Mouse (Mus musculus): Measurements from ENCODE around the gene Megf11. TPM values are rescaled to one million over a fixed set of nuclear protein-coding genes. Genes with fewer than 3 reads are reported as not detected.

Megf11 gene
- total RNA-seq, 2 experiments from 2014 or later = 16.3 to 16.7 TPM

DNA sequence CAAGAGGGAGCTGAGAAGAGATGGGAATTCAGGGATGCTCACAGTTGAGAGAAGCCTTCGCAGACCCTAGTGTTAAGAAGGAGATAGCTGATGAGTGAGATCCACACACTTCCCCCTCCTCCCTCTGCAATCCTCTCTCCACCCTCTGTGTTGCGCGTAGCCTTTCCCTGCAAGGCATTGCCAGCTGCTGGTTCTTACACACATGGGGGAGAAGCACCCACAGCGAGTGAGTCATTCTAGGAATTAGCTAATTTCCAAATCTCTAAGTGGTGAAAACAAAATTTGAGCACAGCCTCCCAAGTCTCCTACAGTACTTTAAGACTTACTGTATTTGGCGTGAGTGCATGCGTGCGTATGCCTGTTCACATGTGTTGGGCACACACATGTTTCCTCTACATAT lies 142.6 kb downstream of the Megf11 start:
- DNase-seq = peak; percentile 44 to 50

DNA sequence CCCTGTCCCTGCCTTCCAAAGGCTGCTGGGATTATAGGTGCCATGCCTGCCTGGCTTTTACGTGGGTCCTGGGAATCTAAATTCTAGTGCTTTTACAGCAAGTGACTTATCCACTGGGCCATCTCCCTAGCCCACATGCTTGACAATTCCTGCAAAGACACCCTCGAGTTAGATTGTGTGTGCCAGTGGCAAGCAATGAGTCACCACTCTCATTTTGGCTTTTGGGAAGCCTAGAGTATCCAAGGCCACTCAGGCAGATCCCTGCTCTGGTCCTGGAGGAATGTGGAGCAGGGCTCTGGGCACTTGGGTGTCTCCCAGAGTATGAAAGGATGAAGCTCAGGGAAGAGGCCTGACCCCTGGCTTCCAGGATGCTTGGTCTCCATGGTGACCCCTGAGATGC lies 143.2 kb downstream of the Megf11 start:
- no peak for DNase-seq

DNA sequence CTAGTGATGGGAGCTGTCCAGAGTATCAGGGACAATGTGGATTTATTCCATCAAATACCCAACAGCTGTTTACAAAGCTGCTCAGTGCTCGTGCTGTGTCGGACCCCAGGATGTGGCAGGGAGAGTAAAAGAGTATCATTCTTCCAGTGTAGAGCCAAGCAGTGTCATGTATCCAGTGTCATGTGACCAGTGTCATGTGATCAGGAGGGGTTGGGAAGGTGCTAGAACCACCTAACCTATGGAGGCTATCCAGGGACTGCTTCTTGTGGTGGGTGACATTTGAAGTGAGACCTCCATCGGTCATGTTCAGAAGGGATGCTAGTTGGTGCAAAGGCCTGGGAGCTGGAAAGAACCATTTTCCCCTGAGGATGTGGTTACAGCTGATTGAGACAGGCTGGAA lies 146.5 kb downstream of the Megf11 start:
- DNase-seq = no peak

DNA sequence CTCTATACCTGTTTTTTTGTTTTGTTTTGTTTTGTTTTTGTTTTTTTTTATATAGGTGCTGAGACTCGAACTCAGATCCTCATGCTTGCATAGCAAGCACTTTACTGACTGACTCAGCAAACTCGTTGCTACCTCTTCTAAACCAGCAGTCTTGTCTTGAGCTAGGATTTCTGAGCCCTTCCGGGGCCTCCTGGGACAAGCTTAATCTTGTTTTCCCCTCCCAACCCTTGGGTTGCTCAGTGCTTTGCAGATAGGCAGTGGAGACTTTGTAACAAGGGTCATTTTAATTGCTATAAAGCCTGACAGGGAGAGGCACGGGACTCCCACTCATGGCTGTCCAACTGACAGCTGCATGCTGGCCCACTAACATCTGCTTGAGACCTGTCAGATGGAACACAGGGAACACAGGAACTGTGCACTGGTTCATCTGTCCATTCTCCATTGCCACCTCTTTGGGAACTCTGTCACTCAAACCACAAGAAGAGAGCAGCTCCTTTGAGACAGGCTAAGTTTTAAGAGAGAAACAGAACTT lies 147.4 kb downstream of the Megf11 start:
- DNase-seq = no peak

DNA sequence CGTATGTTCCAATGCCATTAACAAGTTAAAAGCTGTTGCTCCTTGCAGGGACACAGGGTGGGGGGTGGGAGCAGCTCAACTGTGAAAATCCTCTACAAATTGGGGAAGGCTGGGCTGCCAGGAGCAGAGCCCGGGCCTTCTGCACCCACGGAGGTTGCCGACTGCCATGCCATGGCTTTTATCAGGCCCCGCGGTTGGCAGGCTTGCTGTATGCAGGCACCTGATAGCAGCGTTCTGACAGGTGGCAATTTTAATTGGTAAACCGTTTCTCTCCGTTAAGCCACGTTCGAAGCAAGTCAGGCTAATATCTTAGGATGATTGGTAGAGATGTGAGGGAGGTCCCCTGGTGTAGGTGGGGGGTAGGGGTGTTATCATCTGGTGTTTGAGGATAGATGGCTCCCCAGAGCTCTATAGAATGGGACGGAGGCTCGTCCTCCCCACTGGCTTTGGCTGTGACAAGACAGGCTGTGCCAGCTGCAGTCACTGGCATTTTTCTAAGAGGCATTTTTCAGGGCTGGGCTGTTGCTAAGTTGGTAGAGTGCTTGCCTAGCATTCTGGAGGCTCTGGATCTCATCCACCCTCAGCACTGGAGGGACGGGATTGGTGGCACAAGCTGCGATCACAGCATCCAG lies 148.2 kb downstream of the Megf11 start:
- no peak for DNase-seq

DNA sequence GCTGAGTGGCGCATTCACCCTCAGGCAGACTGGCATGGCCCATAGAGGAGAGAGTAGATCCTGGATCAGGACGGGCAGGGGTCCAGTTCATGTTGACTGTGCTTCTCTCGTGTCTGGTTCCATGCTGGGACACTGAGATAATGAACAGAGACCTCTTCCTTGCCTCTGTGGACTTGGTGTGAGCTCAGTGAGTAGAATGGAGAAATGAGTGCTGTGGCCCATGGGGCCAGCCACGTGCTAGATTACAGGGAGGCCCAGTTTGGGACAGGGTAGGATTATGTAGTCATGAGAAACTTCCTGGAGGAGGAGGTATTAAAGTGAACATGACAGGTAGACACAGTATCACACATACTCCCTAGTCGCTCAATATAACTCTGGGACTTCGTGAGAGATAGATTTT lies 148.9 kb downstream of the Megf11 start:
- DNase-seq = no peak

DNA sequence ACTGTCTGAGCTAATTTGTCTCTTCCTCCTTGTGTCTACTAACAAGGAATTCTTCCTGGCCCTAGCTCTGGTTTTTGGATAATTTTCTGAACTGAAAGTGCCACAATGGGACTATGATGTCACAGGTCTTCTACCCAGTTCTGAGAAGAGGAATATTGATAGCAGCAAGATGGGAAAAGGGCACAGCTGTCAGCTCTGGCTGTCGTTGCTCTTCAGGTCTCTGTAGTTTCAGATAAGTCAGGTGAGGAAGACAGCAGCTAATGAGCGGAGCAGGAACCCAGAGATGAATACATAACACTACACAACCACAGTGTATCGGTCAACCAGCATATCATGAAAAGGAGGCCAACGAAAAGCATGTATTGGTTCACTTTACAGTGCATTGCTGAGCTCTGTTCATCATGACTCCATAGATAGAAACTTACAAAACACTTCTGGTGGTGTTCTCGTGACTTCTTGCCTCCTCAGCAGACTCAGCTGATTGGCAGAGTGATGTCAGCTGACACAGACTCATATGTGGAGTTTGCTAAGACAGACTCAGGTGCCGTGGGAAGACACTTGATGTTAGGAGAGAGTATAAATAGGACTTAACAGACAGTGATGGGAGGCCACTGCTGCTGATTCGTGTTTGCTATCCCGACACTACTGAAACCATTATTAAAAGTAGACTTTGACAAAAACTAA lies 149.6 kb downstream of the Megf11 start:
- DNase-seq = no peak

DNA sequence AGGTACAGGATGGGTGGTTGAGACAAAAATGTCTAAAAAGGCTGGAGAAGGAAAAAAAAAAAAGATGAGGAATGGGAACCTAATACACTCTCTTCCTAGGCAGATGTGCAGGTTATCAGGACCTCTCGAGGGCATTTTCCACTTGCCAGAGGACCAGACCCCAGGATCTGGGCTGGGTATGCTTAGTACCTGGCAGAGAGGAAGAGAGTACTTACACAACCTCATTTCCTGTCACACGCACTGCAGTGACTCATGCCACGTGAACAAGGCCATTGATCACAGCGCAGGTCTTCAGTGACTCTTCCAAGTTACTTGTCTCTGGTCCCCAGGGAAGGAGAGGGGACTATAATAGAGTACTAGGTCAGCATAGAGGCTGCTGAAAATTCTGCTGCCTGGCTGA lies 152.4 kb downstream of the Megf11 start:
- no peak for DNase-seq

DNA sequence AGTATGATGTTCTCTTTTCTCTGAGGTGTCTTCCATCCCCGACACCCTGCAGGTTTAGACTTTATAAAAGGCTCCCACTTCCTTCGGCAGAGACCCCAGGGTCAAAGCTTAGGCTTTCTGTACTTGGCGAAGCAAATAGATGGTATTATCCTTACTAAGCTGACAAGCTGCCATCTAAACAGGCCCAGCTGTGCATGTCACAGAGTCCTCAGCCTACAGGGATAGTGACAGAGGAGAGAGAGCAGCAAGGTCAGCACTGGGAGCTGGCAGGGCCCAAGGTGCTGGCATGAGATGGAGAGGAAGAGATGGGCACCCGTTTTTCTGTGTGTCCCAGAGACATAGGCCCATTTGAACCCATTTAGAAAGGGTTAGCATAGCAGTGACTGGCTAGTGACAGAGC lies 156.8 kb downstream of the Megf11 start:
- DNase-seq = no peak

DNA sequence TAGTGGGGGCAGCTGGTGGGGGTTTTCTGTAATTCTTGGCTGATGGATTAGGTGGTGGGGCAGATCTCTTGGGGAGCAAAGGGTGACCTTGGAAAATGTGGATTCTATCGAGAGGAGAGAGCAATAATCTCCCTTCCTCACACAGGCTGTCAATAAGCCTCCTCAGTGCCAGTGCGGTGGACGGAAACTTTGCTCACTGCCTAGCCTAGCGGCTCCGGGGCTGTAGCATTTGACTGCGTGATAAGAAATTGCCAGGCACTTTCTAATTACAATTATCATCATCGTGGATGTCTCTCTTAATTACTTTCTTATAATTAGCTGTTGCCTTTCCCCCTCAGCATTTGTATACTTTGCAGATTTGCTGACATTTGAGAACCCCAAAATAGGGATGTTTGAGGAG lies 157.7 kb downstream of the Megf11 start:
- no peak for DNase-seq

DNA sequence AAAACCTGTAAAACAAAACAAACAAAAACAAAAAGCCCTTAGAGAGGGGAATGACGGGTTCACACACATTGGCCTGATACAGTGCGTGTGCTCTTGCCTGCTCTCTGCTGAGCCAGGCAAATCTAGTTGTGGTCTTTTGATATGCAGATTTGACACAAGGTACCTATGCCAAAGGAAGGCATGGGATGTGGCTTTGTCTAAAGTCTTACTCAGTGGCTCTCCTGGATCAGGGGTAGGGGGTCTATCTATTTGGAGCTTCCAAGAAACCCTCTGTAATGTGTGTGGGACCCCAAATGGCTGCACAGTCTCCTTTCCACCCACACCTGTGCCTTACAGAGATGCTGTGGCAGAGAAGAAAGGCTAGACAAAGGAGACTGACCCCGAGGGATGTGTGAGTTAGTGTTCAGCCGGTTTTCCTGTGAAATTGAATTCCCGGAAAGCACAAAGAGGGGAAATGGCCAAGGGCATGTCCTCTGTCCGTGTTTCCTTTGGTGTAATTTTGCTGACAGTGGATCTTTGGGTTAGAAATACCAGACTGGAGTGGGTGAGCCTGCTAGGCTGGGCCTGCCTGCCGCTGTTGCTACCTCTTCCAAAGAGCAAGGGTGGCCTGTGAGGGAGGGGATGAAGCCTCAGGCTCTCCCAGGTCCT lies 161.0 kb downstream of the Megf11 start:
- no peak for DNase-seq

DNA sequence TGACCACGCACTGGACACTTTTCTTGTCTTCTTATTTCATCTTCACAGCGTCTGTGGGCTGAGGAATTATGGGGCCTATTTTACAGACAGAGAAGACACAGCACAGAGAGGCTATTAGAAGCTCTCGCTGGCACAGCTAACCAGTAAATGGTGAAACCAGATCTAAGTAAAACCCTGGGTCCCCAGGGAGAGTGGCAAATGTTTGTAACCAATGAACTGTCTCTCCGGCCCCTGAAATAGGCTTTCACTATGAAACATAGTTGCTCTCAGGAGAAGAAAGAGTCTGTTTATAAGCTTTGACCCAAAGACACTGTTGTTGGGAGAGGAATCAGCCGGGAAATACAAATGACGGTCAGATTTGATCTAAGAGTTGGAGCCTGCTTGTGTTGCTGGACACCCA lies 162.9 kb downstream of the Megf11 start:
- DNase-seq = no peak

DNA sequence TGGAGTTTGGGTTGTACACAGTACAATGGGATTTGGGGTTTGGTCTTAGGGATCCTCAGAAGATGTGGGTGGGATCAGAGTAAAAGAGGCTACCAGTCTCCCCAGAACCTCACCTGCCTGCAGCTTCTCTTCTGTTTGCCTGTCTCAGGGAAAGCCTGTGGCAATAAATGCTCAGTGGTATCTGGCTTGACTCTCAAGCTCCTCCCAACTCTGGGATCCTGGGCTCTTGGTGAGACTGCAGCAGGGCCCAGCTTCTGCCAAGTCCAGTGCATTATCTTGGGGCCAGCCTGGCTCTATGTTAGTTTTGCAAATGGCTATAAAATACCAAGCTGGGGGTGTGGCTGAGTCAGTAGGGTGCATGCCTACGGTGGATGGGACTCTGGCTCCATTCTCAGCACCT lies 165.9 kb downstream of the Megf11 start:
- DNase-seq = no peak

DNA sequence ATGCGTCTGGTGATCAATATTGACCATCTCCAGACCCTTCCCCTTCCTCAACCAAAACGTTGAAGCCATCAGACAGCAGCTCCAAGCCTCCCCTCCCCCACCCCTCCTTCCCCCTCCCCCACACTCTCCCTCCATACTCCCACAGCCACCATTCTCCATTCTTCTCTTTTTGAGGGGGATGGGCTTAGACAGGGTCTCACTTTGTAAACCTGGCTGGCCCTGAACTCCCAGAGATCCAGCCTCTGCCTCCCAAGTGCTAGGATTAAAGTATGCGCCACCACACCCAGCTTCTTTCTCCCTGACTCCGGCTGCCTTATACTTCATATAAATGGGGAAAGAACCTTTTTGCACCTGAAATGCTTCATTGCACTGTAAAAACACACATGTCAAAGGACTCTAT lies 166.6 kb downstream of the Megf11 start:
- no peak for DNase-seq

DNA sequence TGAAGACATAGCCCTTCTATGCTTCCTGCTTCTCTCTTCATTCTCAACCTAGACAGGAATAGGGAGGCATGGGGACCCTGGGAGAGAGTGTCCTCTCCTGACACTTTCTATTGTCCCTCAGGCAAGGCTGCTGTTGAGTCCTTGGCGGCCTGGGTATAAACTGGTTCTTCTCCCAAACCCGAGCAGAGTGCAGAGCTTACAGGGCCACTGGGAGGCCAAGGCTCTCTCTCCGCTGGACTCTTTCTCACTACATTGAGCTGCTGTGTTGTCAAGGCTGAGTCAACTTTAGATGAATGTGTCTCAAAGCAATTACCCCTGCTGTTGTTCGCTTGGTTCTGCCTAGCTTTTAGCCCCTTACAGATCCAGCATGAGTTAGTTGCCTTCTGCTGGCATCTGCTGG lies 168.0 kb downstream of the Megf11 start:
- no peak for DNase-seq

DNA sequence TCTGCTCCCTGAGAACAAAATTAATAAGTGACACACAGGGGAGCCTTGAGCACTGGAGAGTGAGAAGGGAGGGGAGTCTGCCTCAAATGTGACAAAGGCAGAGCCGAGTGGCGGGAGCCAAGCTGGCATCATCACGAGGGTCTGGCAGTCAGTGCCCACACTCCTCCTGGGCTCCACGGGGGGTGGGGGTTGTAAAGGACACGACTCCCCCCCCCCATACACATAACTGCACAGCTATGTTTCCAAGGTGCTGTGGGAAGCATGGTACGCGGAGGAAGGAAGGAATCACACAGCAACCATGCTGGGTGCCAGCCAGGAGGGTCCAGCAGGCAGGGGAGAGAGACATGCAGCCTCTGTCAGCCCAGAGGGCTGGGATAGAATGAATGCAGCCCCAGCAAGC lies 170.2 kb downstream of the Megf11 start:
- DNase-seq = no peak

DNA sequence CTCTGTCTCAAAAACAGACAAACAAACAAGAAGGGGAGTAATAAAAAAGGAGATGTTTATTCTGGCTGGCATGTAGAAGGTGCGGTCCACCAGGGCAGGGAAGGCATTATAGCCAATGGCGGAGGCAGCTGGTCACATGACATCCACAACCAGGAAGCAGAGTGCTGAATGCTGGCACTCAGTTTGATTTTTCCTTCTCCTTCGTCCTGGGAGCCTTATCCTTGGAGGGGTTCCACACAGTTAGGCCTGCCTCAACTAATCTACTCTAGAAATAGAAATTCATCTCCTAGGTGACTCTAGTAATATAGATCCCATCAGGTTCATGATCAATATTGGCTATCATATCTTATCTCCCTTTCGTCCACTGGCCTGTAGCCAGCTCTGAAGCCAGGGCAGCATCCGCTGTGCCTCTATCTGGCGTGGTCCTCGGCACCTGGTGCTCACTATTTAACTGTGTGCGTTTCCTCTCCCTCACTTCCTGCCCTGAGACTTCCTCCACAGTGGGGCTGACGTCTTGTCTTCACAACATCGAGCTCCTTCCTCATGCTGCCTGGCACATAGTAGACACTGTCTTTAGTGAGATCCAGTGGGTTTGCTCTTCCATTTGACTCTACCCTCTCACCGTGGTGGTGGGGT lies 171.8 kb downstream of the Megf11 start:
- no peak for DNase-seq

DNA sequence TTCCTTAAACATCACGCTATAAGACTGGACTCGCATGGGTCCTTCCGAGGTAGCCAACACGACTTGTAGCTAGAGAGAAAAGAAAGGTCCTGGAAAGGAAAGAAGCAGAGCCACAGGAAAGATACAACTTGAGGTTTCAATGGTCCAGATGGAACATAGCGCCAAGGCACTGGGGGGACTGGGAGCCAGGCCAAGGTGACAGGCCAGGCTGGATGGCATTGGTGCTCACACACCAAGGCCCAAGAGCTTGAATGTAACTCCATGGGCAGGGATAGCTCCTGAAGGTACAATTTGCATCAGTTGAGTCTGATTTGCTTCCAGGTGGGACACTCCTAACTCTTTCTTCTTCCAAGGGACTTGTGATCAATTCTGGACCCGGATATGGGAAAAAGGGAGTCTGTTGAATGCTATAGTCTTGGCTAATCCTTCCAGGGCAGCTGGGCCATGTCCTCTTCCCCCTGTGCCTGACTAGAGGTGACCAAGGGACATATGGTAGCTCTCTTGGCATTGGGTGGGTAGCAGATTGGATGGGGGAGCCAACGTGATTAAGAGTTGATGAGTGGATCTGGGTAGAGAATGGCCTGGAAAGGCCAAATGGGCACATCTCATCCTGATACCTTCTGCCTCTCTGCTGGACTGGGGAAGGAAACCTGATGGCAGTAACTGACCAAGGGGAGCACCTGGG lies 172.6 kb downstream of the Megf11 start:
- no peak for DNase-seq

DNA sequence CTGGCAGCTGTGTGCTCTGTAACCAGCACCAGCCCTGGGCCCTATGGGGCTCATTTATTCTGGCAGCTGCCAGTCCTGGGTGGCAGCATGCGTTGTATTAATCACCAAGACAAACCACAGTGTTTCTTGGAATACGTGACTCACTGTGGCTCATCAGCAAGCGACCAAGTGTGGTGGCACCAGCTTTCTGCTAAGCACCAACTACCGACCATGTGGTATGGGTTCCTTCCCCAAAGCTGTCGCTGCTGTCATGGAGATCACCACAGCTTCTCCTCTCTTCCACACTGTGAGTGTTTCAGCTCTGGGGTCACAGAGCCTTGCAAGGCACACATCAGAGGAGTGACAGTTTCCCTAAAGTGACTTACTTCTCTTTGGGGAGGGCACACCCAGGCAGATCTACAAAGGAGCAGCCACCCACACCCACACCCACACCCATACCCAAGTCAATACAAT lies 178.9 kb downstream of the Megf11 start:
- DNase-seq = no peak

DNA sequence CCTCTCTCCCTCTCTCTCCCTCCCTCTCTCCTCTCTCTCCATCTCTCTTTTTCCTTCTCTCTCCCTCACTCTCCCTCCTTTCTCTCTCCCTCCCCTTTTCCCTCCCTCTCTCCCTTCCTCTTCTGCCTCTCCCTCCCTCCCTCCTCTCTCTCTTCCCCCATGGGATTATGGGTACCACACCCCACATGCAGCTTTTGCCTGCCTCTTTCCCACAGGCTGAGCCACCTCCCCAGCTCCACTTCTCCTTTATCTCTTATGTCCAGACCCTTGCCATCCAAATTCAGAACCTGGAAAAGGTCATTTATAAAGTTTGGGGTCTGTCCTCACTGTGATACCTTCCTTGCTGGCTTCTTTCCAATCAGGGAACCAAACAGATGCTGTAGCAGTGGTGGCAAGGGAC lies 180.5 kb downstream of the Megf11 start:
- no peak for DNase-seq

DNA sequence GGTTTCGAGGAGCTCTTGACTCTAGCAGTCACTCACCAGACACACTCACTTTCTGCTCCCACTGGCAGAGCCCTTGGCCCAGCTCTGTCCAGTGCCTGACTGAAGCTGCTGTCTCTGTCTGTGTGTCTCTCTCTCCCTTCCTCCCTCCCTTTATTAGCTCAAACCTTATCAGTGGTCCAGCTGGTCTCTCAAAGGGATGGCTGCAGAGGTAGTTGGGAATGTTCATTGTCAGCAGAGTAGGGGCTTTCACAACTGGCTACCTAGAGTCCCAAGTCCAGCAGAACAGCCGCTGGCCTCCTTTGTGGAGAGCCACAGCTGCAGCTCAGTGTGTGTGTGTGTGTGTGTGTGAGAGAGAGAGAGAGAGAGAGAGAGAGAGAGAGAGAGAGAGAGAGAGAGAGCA lies 180.9 kb downstream of the Megf11 start:
- DNase-seq = no peak

DNA sequence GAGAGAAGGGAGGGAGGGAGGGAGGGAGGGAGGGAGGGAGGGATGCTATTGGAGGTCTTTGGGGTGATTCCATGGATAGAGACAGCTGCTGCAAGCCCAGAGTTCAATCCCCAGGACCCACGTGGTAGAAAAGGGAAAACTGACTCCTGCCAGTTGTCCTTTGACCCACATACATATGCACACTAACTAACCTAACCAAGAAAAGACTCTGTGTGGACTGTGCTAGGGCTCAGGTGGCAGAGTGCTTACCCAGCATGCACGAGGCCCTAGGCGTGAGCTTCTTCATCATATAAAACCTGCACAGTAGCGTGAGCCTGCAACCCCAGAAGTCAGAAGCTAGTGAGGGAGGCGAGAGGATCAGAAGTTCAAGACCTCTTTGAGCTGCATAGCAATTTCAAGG lies 182.1 kb downstream of the Megf11 start:
- DNase-seq = no peak

Measured in layer of hippocampus, postnatal 36 days (tissue).